Mouse (Mus musculus) intestine, postnatal 0 days (tissue): ENCODE measurements around the gene Narfl. TPM values are rescaled to one million over a fixed set of nuclear protein-coding genes. Genes with fewer than 3 reads are reported as not detected.
"Not testable (repeated sequence)": the region's sequence is repeated elsewhere in the genome, so short reads cannot be mapped to it uniquely, and the experiment has no call there.

Source experiments
- ATAC-seq: fragments of 200-750 bp; cut with Nextera tagmentation; 2 replicates; pipeline ENCODE4 v1.8.0; 2017; ENCODE audit warnings: mild to moderate bottlenecking, moderate TSS enrichment, moderate library complexity
- H3K27ac ChIP-seq: fragments of 300-500 bp; sonication (generic); 2 replicates; pipeline ENCODE4 v1.5.1; 2014; ENCODE audit warnings: mild to moderate bottlenecking, low read depth, low read length, moderate library complexity
- H3K27me3 ChIP-seq: fragments of 300-500 bp; sonication (generic); replicated peaks from 2 replicates; pipeline ENCODE4 v1.6.1; 2014; ENCODE audit warnings: low read length, mixed read lengths; ENCODE audit not compliant: control insufficient read depth, insufficient read depth
- H3K36me3 ChIP-seq: fragments of 300-500 bp; sonication (generic); 2 replicates; pipeline ENCODE4 v1.6.1; 2014; ENCODE audit warnings: mild to moderate bottlenecking, moderate library complexity; ENCODE audit not compliant: control insufficient read depth, insufficient read depth
- H3K4me1 ChIP-seq: fragments of 300-500 bp; sonication (generic); replicated peaks from 2 replicates; pipeline ENCODE4 v1.6.1; 2014; ENCODE audit warnings: antibody characterized with exemption, low read length, mixed read lengths; ENCODE audit not compliant: control insufficient read depth, insufficient read depth
- H3K4me2 ChIP-seq: fragments of 300-500 bp; sonication (generic); replicated peaks from 2 replicates; pipeline ENCODE4 v1.6.1; 2014; ENCODE audit warnings: low read depth, mild to moderate bottlenecking, moderate library complexity
- H3K4me3 ChIP-seq: fragments of 300-500 bp; sonication (generic); 2 replicates; pipeline ENCODE4 v1.5.1; 2014; ENCODE audit warnings: low read depth, low read length
- H3K9ac ChIP-seq: fragments of 300-500 bp; sonication (generic); 2 replicates; pipeline ENCODE4 v1.6.1; 2014; ENCODE audit warnings: mild to moderate bottlenecking, low read depth, low read length
- H3K9me3 ChIP-seq: fragments of 300-500 bp; sonication (generic); 2 replicates; pipeline ENCODE4 v1.6.1; 2016; ENCODE audit warnings: mixed run types; ENCODE audit not compliant: control insufficient read depth
- CTCF ChIP-seq: sonication (generic); IDR thresholded peaks from 2 replicates; pipeline ENCODE4 v1.5.1; 2016; ENCODE audit warnings: low read depth, mild to moderate bottlenecking, control low read depth, antibody characterized with exemption, moderate library complexity
- WGBS: fragments of 180-500 bp; shearing (Covaris S2); extraction: QIAGEN DNeasy Blood & Tissue Kit; methylation state at CpG from one replicate; pipeline ENCODE4 v1.1.7; 2014; 5-methylcytosine and 5-hydroxymethylcytosine counted together
- polyA plus RNA-seq: library from polyadenylated mRNA; unstranded; fragments of >200 nt; fragmentation: Nextera tagmentation; extraction: Ambion mirVana; gene quantifications from 2 replicates; pipeline ENCODE4 v1.2.1, GENCODE M21; 2015

The Narfl gene
- polyA plus RNA-seq, 1 experiment from 2014 or later: 21.7 TPM

- H3K36me3 ChIP-seq: no peaks in the 10 kb centered on the region
- no peak for TF ChIP-seq CTCF
- no peak overlapping the region for H3K4me2 ChIP-seq
- no peaks in the 10 kb centered on the region for H3K9me3 ChIP-seq
- H3K9ac ChIP-seq: 0 out of 2 replicates have a peak overlapping the region, but pooled peaks have one; percentile 3
- H3K27ac ChIP-seq: no peak overlapping the region
- H3K27me3 ChIP-seq: peaks cover 7% of the 10 kb centered on the region; the same call in 1 of the 2 replicates
- no peak overlapping the region for H3K4me3 ChIP-seq
- H3K4me1 ChIP-seq: no peaks in the 10 kb centered on the region
- WGBS: 8% methylated on average over 10 of the region's 10 CpGs
- ATAC-seq: peak; percentile 44
Measured at GRCm38 (mm10) chr17:25802825-25803517, 29.4 kb downstream of the Narfl start.

- H3K4me3 ChIP-seq: no peak overlapping the region
- peak; percentile 10; the same call in 1 of the 2 replicates for ATAC-seq
- H3K4me2 ChIP-seq: no peak overlapping the region
- peaks cover 30% of the 10 kb centered on the region for H3K27me3 ChIP-seq
- H3K27ac ChIP-seq: no peak overlapping the region
- TF ChIP-seq CTCF: no peak
- no peaks in the 10 kb centered on the region for H3K9me3 ChIP-seq
- H3K36me3 ChIP-seq: no peaks in the 10 kb centered on the region
- 61% methylated on average over 4 of the region's 4 CpGs for WGBS
- no peaks in the 10 kb centered on the region for H3K4me1 ChIP-seq
- no peak overlapping the region for H3K9ac ChIP-seq
Measured at GRCm38 (mm10) chr17:25806507-25806906, 32.9 kb downstream of the Narfl start.

- peak; percentile 21; the same call in 1 of the 2 replicates for TF ChIP-seq CTCF
- H3K9ac ChIP-seq, ATAC-seq, H3K9me3 ChIP-seq, H3K4me3 ChIP-seq, H3K4me1 ChIP-seq, H3K27ac ChIP-seq, H3K4me2 ChIP-seq, H3K36me3 ChIP-seq: not testable (repeated sequence)
- peaks cover 30% of the 10 kb centered on the region for H3K27me3 ChIP-seq
- 56% methylated on average over 2 of the region's 2 CpGs for WGBS
Measured at GRCm38 (mm10) chr17:25807452-25807851, 33.9 kb downstream of the Narfl start.

GRCm38 (mm10) chr17:25808028-25808427, 34.5 kb downstream of the Narfl start:
- no peak overlapping the region for H3K4me3 ChIP-seq
- H3K9ac ChIP-seq: no peak overlapping the region
- no peaks in the 10 kb centered on the region for H3K36me3 ChIP-seq
- H3K27ac ChIP-seq: no peak overlapping the region
- H3K4me2 ChIP-seq: peak overlapping the region; percentile 92; the same call in 1 of the 2 replicates
- 51% methylated on average over 5 of the region's 5 CpGs for WGBS
- no peaks in the 10 kb centered on the region for H3K9me3 ChIP-seq
- H3K4me1 ChIP-seq: no peaks in the 10 kb centered on the region
- no peak for TF ChIP-seq CTCF
- ATAC-seq: no peak
- peaks cover 28% of the 10 kb centered on the region for H3K27me3 ChIP-seq

GRCm38 (mm10) chr17:25808789-25809605, 35.4 kb downstream of the Narfl start, which contains the start of gene Fbxl16:
Gene Fbxl16 (plus strand): TSS chr17:25809085.
- H3K27me3 ChIP-seq: peaks cover 32% of the 10 kb centered on the region
- H3K4me2 ChIP-seq: peak within 1 kb of the TSS; percentile 92
- H3K27ac ChIP-seq: no peak within 1 kb of the TSS
- H3K9ac ChIP-seq: 0 out of 2 replicates have a peak within 1 kb of the TSS, but pooled peaks have one; percentile 17
- H3K9me3 ChIP-seq: no peaks in the 10 kb centered on the region
- peak; percentile 58 for TF ChIP-seq CTCF
- H3K4me3 ChIP-seq: peak within 1 kb of the TSS; percentile 51
- H3K4me1 ChIP-seq: no peaks in the 10 kb centered on the region; the same call in 1 of the 2 replicates
- ATAC-seq: peak; percentile 63
- under 1% methylated on average over 92 of the region's 100 CpGs for WGBS
- H3K36me3 ChIP-seq: no peaks in the 10 kb centered on the region
